Mouse (Mus musculus) heart, adult 2 months (tissue): ENCODE data around the gene Diaph2.

Source experiments
- CTCF ChIP-seq: fragments of 200-600 bp; IDR thresholded peaks from 2 replicates; pipeline ENCODE4 v1.8.1; 2022; ENCODE audit warnings: antibody characterized with exemption, mild to moderate bottlenecking, moderate library complexity
- POLR2A ChIP-seq: fragments of 200-500 bp; IDR thresholded peaks from 2 replicates; pipeline ENCODE4 v1.6.1; 2011; ENCODE audit warnings: mild to moderate bottlenecking, low read depth, low read length, control low read depth; ENCODE audit not compliant: insufficient read depth

- TF ChIP-seq CTCF: no peak
- TF ChIP-seq POLR2A: no peak
Observed at GRCm38 (mm10) chrX:130289775-130290174, 540.2 kb downstream of the Diaph2 start.
